Mouse (Mus musculus) myocyte (in vitro differentiated cells): ENCODE results near the gene Lrrfip2.

Experiments
- MAX ChIP-seq: IDR thresholded peaks from one replicate; pipeline ENCODE4 v1.6.1; 2011; ENCODE audit warnings: low read depth, mild to moderate bottlenecking, control low read depth
- MYOG ChIP-seq, 3 experiments: IDR thresholded peaks; one replicate each; pipeline ENCODE4 v1.6.1; 2011; ENCODE audit warnings: control low read depth in 2 of 3, low read depth in 2 of 3, mild to moderate bottlenecking in 2 of 3; ENCODE audit not compliant: insufficient read length in 2 of 3, control insufficient read depth in 1 of 3, insufficient read depth in 1 of 3
- POLR2A ChIP-seq: IDR thresholded peaks from one replicate; pipeline ENCODE4 v1.6.1; 2011; ENCODE audit warnings: low read depth, mild to moderate bottlenecking, control low read depth, moderate library complexity; ENCODE audit not compliant: insufficient read length
- SRF ChIP-seq: IDR thresholded peaks from one replicate; pipeline ENCODE4 v1.6.1; 2011; ENCODE audit warnings: low read depth; ENCODE audit not compliant: control insufficient read depth, insufficient read length
- TCF12 ChIP-seq: IDR thresholded peaks from one replicate; pipeline ENCODE4 v1.6.1; 2011; ENCODE audit warnings: mild to moderate bottlenecking, control low read depth; ENCODE audit not compliant: poor library complexity, insufficient read depth, severe bottlenecking
- USF1 ChIP-seq: IDR thresholded peaks from one replicate; pipeline ENCODE4 v1.6.1; 2011; ENCODE audit warnings: low read depth, mild to moderate bottlenecking, control low read depth, moderate library complexity

DNA sequence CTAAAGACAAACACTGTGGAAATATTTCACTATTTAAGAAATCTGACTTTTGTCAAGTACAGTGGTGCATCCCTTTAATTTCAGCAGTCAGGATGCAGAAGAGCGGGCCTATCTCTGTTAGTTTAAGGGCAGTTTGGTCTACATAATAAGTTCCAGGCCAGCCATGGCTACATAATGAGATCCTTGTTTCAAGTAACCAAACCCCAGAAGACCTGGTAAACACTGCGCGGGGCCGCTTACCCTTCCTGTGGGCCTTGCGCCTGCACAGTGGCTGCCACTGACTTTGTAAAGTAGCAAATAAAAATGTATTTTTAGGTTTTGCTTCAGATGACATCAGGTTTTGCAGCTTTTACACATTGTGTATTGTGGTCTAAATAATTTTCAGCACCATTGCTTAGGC is 106.0 kb downstream of the Lrrfip2 start:
- no peak for TF ChIP-seq POLR2A
- no peak for TF ChIP-seq TCF12
- TF ChIP-seq MAX: no peak
- no peak for TF ChIP-seq USF1
- no peak for TF ChIP-seq MYOG (IDR thresholded peaks at IDR 0.05; ENCODE audit: control insufficient read depth in 1 of 3, insufficient read depth in 1 of 3, insufficient read length in 2 of 3, low read depth in 2 of 3)
- TF ChIP-seq SRF: no peak
